Mouse (Mus musculus) lung, postnatal 0 days (tissue): ENCODE data around the gene Ccsap. TPM values are rescaled to one million over a fixed set of nuclear protein-coding genes. Genes with fewer than 3 reads are reported as not detected.
A peak's percentile ranks its signal among the peaks of the same experiment; 100 is the strongest.

Experiments used
- ATAC-seq: fragments of 200-750 bp; cut with Nextera tagmentation; 2 replicates; pipeline ENCODE4 v1.8.0; 2017; ENCODE audit warnings: moderate library complexity
- DNase-seq: peaks from one replicate; pipeline ENCODE4 v3.0.0-alpha.2; 2016; ENCODE audit warnings: low spot score
- H3K27ac ChIP-seq: fragments of 300-500 bp; sonication (generic); 2 replicates; pipeline ENCODE4 v1.5.1; 2014; ENCODE audit warnings: antibody characterized with exemption, mild to moderate bottlenecking, low read length, mixed read lengths
- H3K27me3 ChIP-seq: fragments of 300-500 bp; sonication (generic); replicated peaks from 2 replicates; pipeline ENCODE4 v1.6.1; 2014; ENCODE audit warnings: low read length, mixed read lengths; ENCODE audit not compliant: insufficient read depth
- H3K36me3 ChIP-seq: fragments of 300-500 bp; sonication (generic); 2 replicates; pipeline ENCODE4 v1.6.1; 2014; ENCODE audit warnings: low read length, mixed read lengths; ENCODE audit not compliant: insufficient read depth
- H3K4me1 ChIP-seq: fragments of 300-500 bp; sonication (generic); 2 replicates; pipeline ENCODE4 v1.6.1; 2014; ENCODE audit warnings: antibody characterized with exemption, low read depth, low read length, mixed read lengths; ENCODE audit not compliant: insufficient read depth
- H3K4me2 ChIP-seq: fragments of 300-500 bp; sonication (generic); replicated peaks from 2 replicates; pipeline ENCODE4 v1.6.1; 2014; ENCODE audit warnings: low read depth, mild to moderate bottlenecking, low read length, moderate library complexity, mixed read lengths
- H3K4me3 ChIP-seq: fragments of 300-500 bp; sonication (generic); 2 replicates; pipeline ENCODE4 v1.5.1; 2014; ENCODE audit warnings: low read depth, low read length
- H3K9ac ChIP-seq: fragments of 300-500 bp; sonication (generic); replicated peaks from 2 replicates; pipeline ENCODE4 v1.6.1; 2014; ENCODE audit warnings: low read depth, mild to moderate bottlenecking
- H3K9me3 ChIP-seq: fragments of 300-500 bp; sonication (generic); 2 replicates; pipeline ENCODE4 v1.6.1; 2016; ENCODE audit warnings: low read length, mixed read lengths
- CTCF ChIP-seq: IDR thresholded peaks from 2 replicates; pipeline ENCODE4 v1.5.1; 2016; ENCODE audit warnings: antibody characterized with exemption, mild to moderate bottlenecking
- EP300 ChIP-seq: IDR thresholded peaks from 2 replicates; pipeline ENCODE4 v1.6.1; 2016; ENCODE audit warnings: antibody characterized with exemption, mild to moderate bottlenecking, control low read depth
- WGBS: fragments of 180-500 bp; shearing (Covaris S2); extraction: QIAGEN DNeasy Blood & Tissue Kit; methylation state at CpG from one replicate; pipeline ENCODE4 v1.1.7; 2014; 5-methylcytosine and 5-hydroxymethylcytosine counted together
- polyA plus RNA-seq: library from polyadenylated mRNA; unstranded; fragments of >200 nt; fragmentation: Nextera tagmentation; extraction: Ambion mirVana; gene quantifications from 2 replicates; pipeline ENCODE4 v1.2.1, GENCODE M21; 2015

Gene Ccsap
- polyA plus RNA-seq, 1 experiment from 2014 or later, result 1.2 TPM

GRCm38 (mm10) chr8:123794766-123795165, 65.2 kb downstream of the Ccsap start:
- WGBS, result 64% methylated on average over 4 of the region's 4 CpGs
- H3K36me3 ChIP-seq, result no peaks in the 10 kb centered on the region
- H3K4me3 ChIP-seq, result no peak overlapping the region
- H3K27me3 ChIP-seq, result 0 out of 2 replicates have a peak, but pooled peaks cover 4% of the 10 kb centered on the region
- ATAC-seq (no peak), DNase-seq (no peak)
- no peaks in the 10 kb centered on the region for H3K4me1 ChIP-seq
- no peak overlapping the region for H3K27ac ChIP-seq
- H3K9me3 ChIP-seq, result no peaks in the 10 kb centered on the region
- no peak overlapping the region for H3K4me2 ChIP-seq
- TF ChIP-seq EP300 (no peak), CTCF (no peak)
- H3K9ac ChIP-seq, result no peak overlapping the region

- no peaks in the 10 kb centered on the region for H3K36me3 ChIP-seq
- ATAC-seq (peak; percentile 58), DNase-seq (peak; percentile 48)
- H3K4me1 ChIP-seq, result no peaks in the 10 kb centered on the region
- no peak overlapping the region for H3K9ac ChIP-seq
- WGBS, result 7% methylated on average over 10 of the region's 10 CpGs
- H3K4me3 ChIP-seq, result no peak overlapping the region
- H3K4me2 ChIP-seq, result no peak overlapping the region
- no peaks in the 10 kb centered on the region for H3K9me3 ChIP-seq
- TF ChIP-seq CTCF (no peak), EP300 (0 out of 2 replicates have a peak, but pooled peaks have one; percentile 42)
- 0 out of 2 replicates have a peak, but pooled peaks cover 4% of the 10 kb centered on the region for H3K27me3 ChIP-seq
- H3K27ac ChIP-seq, result no peak overlapping the region
Observed at GRCm38 (mm10) chr8:123793900-123794299, 66.1 kb downstream of the Ccsap start.

GRCm38 (mm10) chr8:123791845-123792225, 68.2 kb downstream of the Ccsap start:
- H3K4me3 ChIP-seq, result no peak overlapping the region
- H3K9ac ChIP-seq, result no peak overlapping the region
- H3K9me3 ChIP-seq, result no peaks in the 10 kb centered on the region
- no peaks in the 10 kb centered on the region for H3K36me3 ChIP-seq
- H3K27ac ChIP-seq, result no peak overlapping the region
- DNase-seq (no peak), ATAC-seq (no peak)
- H3K4me2 ChIP-seq, result no peak overlapping the region
- 0 out of 2 replicates have a peak, but pooled peaks cover 4% of the 10 kb centered on the region for H3K27me3 ChIP-seq
- WGBS, result 87% methylated on average over 7 of the region's 7 CpGs
- TF ChIP-seq CTCF, result no peak
- TF ChIP-seq EP300, result no peak
- H3K4me1 ChIP-seq, result no peaks in the 10 kb centered on the region

DNA sequence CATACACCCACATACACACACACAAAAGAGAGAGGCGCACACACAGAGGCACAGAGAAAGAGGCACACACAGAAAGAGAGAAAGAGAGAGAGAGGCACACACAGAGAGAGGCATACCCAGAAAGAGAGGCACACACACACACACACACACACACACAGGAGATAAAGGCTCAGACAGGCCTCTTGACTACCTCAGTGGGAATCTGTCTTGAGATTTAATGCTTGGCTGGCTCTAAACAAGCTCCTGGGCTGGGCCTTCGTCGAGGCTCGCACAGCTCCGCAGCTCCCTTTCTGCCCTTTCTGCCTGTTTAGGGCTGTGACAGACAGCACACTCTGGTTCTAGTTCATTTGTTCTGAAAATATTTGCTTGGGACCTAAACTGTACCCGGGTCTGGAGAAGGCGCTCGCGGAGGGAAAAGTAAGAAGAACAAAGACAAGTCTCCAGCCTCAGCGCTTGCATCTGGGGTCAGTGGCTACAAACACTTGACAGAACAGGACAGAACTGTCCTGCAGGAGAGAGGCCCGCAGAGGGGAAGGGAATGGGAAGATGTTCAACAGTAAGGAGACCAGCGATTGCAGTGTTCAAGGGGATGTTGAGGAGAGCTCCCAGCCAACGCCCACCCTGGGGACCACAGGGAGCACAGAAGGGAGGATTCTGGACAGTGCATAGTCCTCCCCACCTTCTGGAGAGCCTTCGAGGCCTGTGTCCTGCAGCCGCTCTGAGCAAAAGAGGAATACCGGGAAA, 68.7 kb downstream of the Ccsap start:
- no peak overlapping the region for H3K4me2 ChIP-seq
- no peak overlapping the region for H3K4me3 ChIP-seq
- no peak for ATAC-seq
- no peak overlapping the region for H3K27ac ChIP-seq
- no peaks in the 10 kb centered on the region for H3K4me1 ChIP-seq
- DNase-seq, result no peak
- no peak overlapping the region for H3K9ac ChIP-seq
- H3K36me3 ChIP-seq, result no peaks in the 10 kb centered on the region
- TF ChIP-seq EP300 (no peak), CTCF (no peak)
- no peaks in the 10 kb centered on the region for H3K9me3 ChIP-seq
- 0 out of 2 replicates have a peak, but pooled peaks cover 4% of the 10 kb centered on the region for H3K27me3 ChIP-seq
- WGBS, result 66% methylated on average over 16 of the region's 16 CpGs

Other genes with a start within 250 kb of the Ccsap start
- 5.8 and 8.7 TPM in 2 replicates for gene Rhou, start 206.3 kb downstream of the Ccsap start, polyA plus RNA-seq
- gene Rab4a, start 54.2 kb downstream of the Ccsap start, polyA plus RNA-seq, result 27.9 and 32.1 TPM in 2 replicates
- 12.6 and 18.0 TPM in 2 replicates for gene Acta1, start 34.5 kb upstream of the Ccsap start, polyA plus RNA-seq
- gene Nup133, start 89.1 kb upstream of the Ccsap start, polyA plus RNA-seq, result 10.8 and 12.3 TPM in 2 replicates
- gene Abcb10, start 122.9 kb upstream of the Ccsap start, polyA plus RNA-seq, result 10.4 and 11.0 TPM in 2 replicates
- 17.8 and 18.6 TPM in 2 replicates for gene Taf5l, start 161.2 kb upstream of the Ccsap start, polyA plus RNA-seq
- gene Urb2, start 161.3 kb upstream of the Ccsap start, polyA plus RNA-seq, result 0.88 and 1.1 TPM in 2 replicates